Mouse (Mus musculus) liver, adult 2 months (tissue): ENCODE measurements at regions not wholly inside any gene's neighbourhood (a gene's known extent, or its start where the extent isn't known, plus 50 kb on each side); places are given as distances from the start of the nearest gene placed in this dataset.

Source experiments
- CTCF ChIP-seq: fragments of 200-500 bp; IDR thresholded peaks from 2 replicates; pipeline ENCODE4 v1.5.1; 2011; ENCODE audit warnings: low read depth, low read length, control low read depth
- POLR2A ChIP-seq: fragments of 200-500 bp; IDR thresholded peaks from 2 replicates; pipeline ENCODE4 v1.6.1; 2011; ENCODE audit warnings: low read length, control low read depth; ENCODE audit not compliant: insufficient read depth; ENCODE audit errors: extremely low read depth

- TF ChIP-seq CTCF (no peak), POLR2A (no peak)
Observed at GRCm38 (mm10) chr5:47390735-47391134, 592.2 kb upstream of the Slit2 start.
